ENCODE assay signal across 8 mouse cellular contexts in the genomic region with DNA sequence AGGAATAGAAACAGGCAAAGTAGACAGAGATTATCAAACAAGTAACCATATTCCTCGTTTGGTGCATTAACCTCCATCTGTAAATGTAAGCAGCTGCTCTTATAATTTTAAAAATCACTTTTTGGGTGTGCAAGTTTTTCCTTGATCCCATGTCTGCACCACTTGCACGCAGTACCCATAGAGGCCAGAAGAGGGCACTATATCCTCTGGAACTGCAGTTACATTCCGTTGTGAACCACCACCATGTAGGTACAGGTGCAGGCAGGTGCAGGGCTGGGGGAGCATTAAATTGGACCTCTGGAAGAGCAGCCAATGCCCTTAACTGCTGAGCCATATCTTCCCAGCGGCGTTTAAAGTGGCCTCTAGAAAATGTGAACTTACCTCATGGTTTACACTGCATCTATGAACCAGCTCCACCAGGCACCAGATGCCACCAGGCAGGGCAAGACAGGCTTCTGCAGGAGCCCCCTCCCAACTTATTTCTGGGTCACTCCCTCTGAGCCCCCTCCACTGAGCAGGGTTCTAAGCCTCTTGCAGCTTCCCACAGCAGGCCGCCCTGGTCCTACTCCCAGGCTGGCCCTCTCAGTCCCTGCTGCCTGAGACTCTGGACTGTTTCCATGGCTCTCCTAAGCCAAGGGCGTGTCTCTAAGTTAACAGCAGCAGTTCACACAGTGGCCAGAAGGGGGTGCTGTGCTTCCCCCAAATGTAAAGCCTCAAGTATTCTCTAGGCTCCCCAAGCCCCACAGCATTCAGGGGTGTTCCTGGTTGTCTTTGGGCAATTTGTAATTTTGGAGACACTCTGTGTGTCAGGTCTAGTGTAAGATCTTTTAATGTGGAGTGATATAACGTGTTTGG. TPM values are rescaled to one million over a fixed set of nuclear protein-coding genes. Genes with fewer than 3 reads are reported as not detected.
DNase-seq lines count a peak whose midpoint lies in the region; ATAC-seq and TF ChIP-seq lines count a peak whose summit lies in the region.

No protein-coding gene starts in this region.

- no peak overlapping the region for H3K4me3 ChIP-seq in midbrain, embryonic 11.5 days (ENCODE audit: low read depth, low read length)
- H3K4me3 ChIP-seq in midbrain, embryonic 16.5 days (ENCODE audit: low read depth, low read length): no peak overlapping the region
- H3K4me3 ChIP-seq in lung, adult 2 months (replicated peaks; ENCODE audit: extremely low read depth, low read depth, low read length): no peak overlapping the region

- peak; percentile 59 for TF ChIP-seq CTCF in lung, adult 2 months (IDR thresholded peaks at IDR 0.05; ENCODE audit: insufficient read depth, low read length)

- peak; percentile 38 for DNase-seq in cerebellum, adult 11 months
- peak; percentile 94 for DNase-seq in midbrain, embryonic 11.5 days (ENCODE audit: low spot score, missing footprints)
- DNase-seq in c-Kit-positive CD71-negative TER-119-negative erythroid progenitor cells, embryonic 14.5 days (ENCODE audit: low read depth): peak; percentile 33
- peak; percentile 58 for DNase-seq in heart, postnatal 4 days
- DNase-seq in lung, adult 2 months: peak; percentile 47
- DNase-seq in spleen, postnatal 4 days (ENCODE audit: low spot score in 2 of 2): peak; percentile 46 to 83

- H3K27me3 ChIP-seq in midbrain, embryonic 11.5 days (ENCODE audit: control insufficient read depth, insufficient read depth, low read length): no peaks in the 10 kb centered on the region
- H3K27me3 ChIP-seq in midbrain, embryonic 16.5 days (ENCODE audit: control insufficient read depth, insufficient read depth, low read depth, low read length): no peaks in the 10 kb centered on the region

- H3K4me1 ChIP-seq in midbrain, embryonic 11.5 days (ENCODE audit: control insufficient read depth, insufficient read depth, low read length): peaks cover 7% of the 10 kb centered on the region; the same call in 1 of the 2 replicates
- H3K4me1 ChIP-seq in midbrain, embryonic 16.5 days (ENCODE audit: control insufficient read depth, insufficient read depth, low read length): peaks cover 3% of the 10 kb centered on the region; the same call in 1 of the 2 replicates
- no peaks in the 10 kb centered on the region for H3K4me1 ChIP-seq in lung, adult 2 months (ENCODE audit: control insufficient read depth, insufficient read depth, low read length)

- TF ChIP-seq POLR2A in lung, adult 2 months (IDR thresholded peaks at IDR 0.05; ENCODE audit: borderline replicate concordance, extremely low read depth, low read depth, low read length): no peak

- no peaks in the 10 kb centered on the region for H3K36me3 ChIP-seq in midbrain, embryonic 11.5 days (ENCODE audit: control insufficient read depth, insufficient read depth, low read length)
- no peaks in the 10 kb centered on the region for H3K36me3 ChIP-seq in midbrain, embryonic 16.5 days (ENCODE audit: control insufficient read depth, insufficient read depth, low read length)

- H3K9me3 ChIP-seq in midbrain, embryonic 11.5 days (ENCODE audit: control insufficient read depth, low read length): no peaks in the 10 kb centered on the region
- no peaks in the 10 kb centered on the region for H3K9me3 ChIP-seq in midbrain, embryonic 16.5 days (replicated peaks; ENCODE audit: control insufficient read depth, low read length, poor library complexity, severe bottlenecking)

- ATAC-seq in cerebellum, adult (ENCODE audit: insufficient number of reproducible peaks, low FRiP score, low TSS enrichment): no peak
- ATAC-seq in midbrain, embryonic 11.5 days (ENCODE audit: low FRiP score): 0 out of 2 replicates have a peak, but pooled peaks have one; percentile 30
- ATAC-seq in midbrain, embryonic 16.5 days: no peak

- H3K27ac ChIP-seq in midbrain, embryonic 11.5 days (ENCODE audit: low read depth, low read length): no peak overlapping the region
- H3K27ac ChIP-seq in midbrain, embryonic 16.5 days (ENCODE audit: low read length): no peak overlapping the region

- no peak overlapping the region for H3K9ac ChIP-seq in midbrain, embryonic 11.5 days (ENCODE audit: low read length)
- no peak overlapping the region for H3K9ac ChIP-seq in midbrain, embryonic 16.5 days (ENCODE audit: low read depth, low read length)

- WGBS in midbrain, embryonic 11.5 days: 6% methylated on average over 8 of the region's 8 CpGs
- WGBS in midbrain, embryonic 16.5 days: 11% methylated on average over 8 of the region's 8 CpGs
- 12% methylated on average over 8 of the region's 8 CpGs for WGBS in lung, adult 2 months

- H3K4me2 ChIP-seq in midbrain, embryonic 11.5 days: no peak overlapping the region
- H3K4me2 ChIP-seq in midbrain, embryonic 16.5 days (ENCODE audit: low read length): no peak overlapping the region

RNA-seq across cellular contexts. Expression of gene Oas1f, which starts 10.2 kb away (rescaled TPM):
- polyA plus RNA-seq in midbrain, embryonic 11.5 days (2014; fragmentation: Nextera tagmentation; extraction: Ambion mirVana): 0.08 TPM in 1 of 2 replicates, not detected in the other
- polyA plus RNA-seq in midbrain, embryonic 16.5 days (2015; fragmentation: Nextera tagmentation; extraction: Ambion mirVana): not detected in 2 replicates
- total RNA-seq in heart, postnatal 4 days (2021): not detected
- polyA plus RNA-seq in lung, adult 2 months (2012; rRNA removed): not detected in 2 replicates

RNA-seq across cellular contexts. Expression of gene Oas1h, which starts 24.3 kb away (rescaled TPM):
- not detected in 2 replicates for polyA plus RNA-seq in midbrain, embryonic 11.5 days (2014; fragmentation: Nextera tagmentation; extraction: Ambion mirVana)
- not detected in 2 replicates for polyA plus RNA-seq in midbrain, embryonic 16.5 days (2015; fragmentation: Nextera tagmentation; extraction: Ambion mirVana)
- total RNA-seq in heart, postnatal 4 days (2021): not detected
- not detected in 2 replicates for polyA plus RNA-seq in lung, adult 2 months (2012; rRNA removed)

RNA-seq across cellular contexts. Expression of gene Oas1c, which starts 24.6 kb away (rescaled TPM):
- 0.14 and 0.15 TPM in 2 replicates for polyA plus RNA-seq in midbrain, embryonic 11.5 days (2014; fragmentation: Nextera tagmentation; extraction: Ambion mirVana)
- polyA plus RNA-seq in midbrain, embryonic 16.5 days (2015; fragmentation: Nextera tagmentation; extraction: Ambion mirVana): 0.17 and 0.45 TPM in 2 replicates
- total RNA-seq in heart, postnatal 4 days (2021): under 1 TPM; 0.36 to 0.91 TPM
- 2.7 and 4.6 TPM in 2 replicates for polyA plus RNA-seq in lung, adult 2 months (2012; rRNA removed)

RNA-seq across cellular contexts. Expression of gene Oas1e, which starts 41.6 kb away (rescaled TPM):
- 0.12 TPM in 1 of 2 replicates, not detected in the other for polyA plus RNA-seq in midbrain, embryonic 11.5 days (2014; fragmentation: Nextera tagmentation; extraction: Ambion mirVana)
- polyA plus RNA-seq in midbrain, embryonic 16.5 days (2015; fragmentation: Nextera tagmentation; extraction: Ambion mirVana): 0.34 and 0.72 TPM in 2 replicates
- total RNA-seq in heart, postnatal 4 days (2021): not detected
- polyA plus RNA-seq in lung, adult 2 months (2012; rRNA removed): 0.06 TPM in 1 of 2 replicates, not detected in the other

RNA-seq across cellular contexts. Expression of gene Oas1g, which starts 50.5 kb away (rescaled TPM):
- 0.11 TPM in 1 of 2 replicates, not detected in the other for polyA plus RNA-seq in midbrain, embryonic 11.5 days (2014; fragmentation: Nextera tagmentation; extraction: Ambion mirVana)
- not detected in 2 replicates for polyA plus RNA-seq in midbrain, embryonic 16.5 days (2015; fragmentation: Nextera tagmentation; extraction: Ambion mirVana)
- total RNA-seq in heart, postnatal 4 days (2021): not detected
- 1.4 and 1.6 TPM in 2 replicates for polyA plus RNA-seq in lung, adult 2 months (2012; rRNA removed)

Comparison
In these comparisons a context has a peak if more than half of its experiments do, and no peak if none do; other contexts are left out.
1. DNase-seq: peak in every context shown above with its lines; median percentile 94 in midbrain, embryonic 11.5 days; 64 in spleen, postnatal 4 days; 58 in heart, postnatal 4 days; 47 in lung, adult 2 months; 38 in cerebellum, adult 11 months; 33 in c-Kit-positive CD71-negative TER-119-negative erythroid progenitor cells, embryonic 14.5 days.